In the genomic region with DNA sequence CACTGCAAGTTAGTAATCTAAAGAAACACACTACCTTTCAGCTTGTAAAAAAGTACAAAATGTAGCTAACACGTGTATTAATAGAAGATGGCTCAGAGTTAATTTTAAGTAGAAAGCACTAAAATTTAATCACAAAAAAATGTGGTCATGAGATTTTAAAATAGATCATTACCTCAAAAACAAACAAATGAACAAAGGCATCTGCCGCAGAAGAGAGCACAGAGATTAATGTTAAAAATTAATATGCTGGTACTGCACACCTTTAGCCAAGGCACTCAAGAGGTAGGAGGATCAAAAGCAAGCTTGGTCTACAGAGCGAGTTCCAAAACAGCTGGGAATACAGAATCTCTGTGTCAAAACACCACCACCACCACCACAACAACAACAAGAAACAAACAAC, we compare ENCODE assay signal across 25 mouse cellular contexts.
"Had no signal": no experiment of that assay in that cellular context is flagged by ENCODE, and none has a peak within 500 bp of the region (broad histone marks: within the 10 kb centered on the region; RNA-seq: fewer than 3 reads in every experiment).

No protein-coding gene starts in this region.

- H3K27ac ChIP-seq: heart, adult 2 months; heart, embryonic 13.5 days; heart, embryonic 15.5 days; hindbrain, embryonic 13.5 days; hindbrain, embryonic 15.5 days; hindbrain, postnatal 0 days; intestine, embryonic 15.5 days; kidney, embryonic 15.5 days; kidney, postnatal 0 days; left cerebral cortex, adult 2 months; limb, embryonic 10.5 days; limb, embryonic 12.5 days; liver, embryonic 12.5 days; liver, embryonic 14.5 days had no signal

- H3K9ac ChIP-seq: heart, embryonic 13.5 days; heart, embryonic 15.5 days; hindbrain, embryonic 13.5 days; hindbrain, embryonic 15.5 days; intestine, embryonic 15.5 days; kidney, embryonic 15.5 days; limb, embryonic 12.5 days; liver, embryonic 12.5 days; liver, embryonic 14.5 days had no signal

- H3K4me3 ChIP-seq: heart, adult 2 months; heart, embryonic 13.5 days; heart, embryonic 15.5 days; hindbrain, embryonic 13.5 days; hindbrain, embryonic 15.5 days; intestine, embryonic 15.5 days; kidney, embryonic 15.5 days; left cerebral cortex, adult 2 months; limb, embryonic 10.5 days; limb, embryonic 12.5 days; liver, embryonic 12.5 days had no signal

- H3K27me3 ChIP-seq: heart, embryonic 13.5 days; heart, embryonic 15.5 days; hindbrain, embryonic 13.5 days; hindbrain, embryonic 15.5 days; intestine, embryonic 15.5 days; kidney, embryonic 15.5 days; limb, embryonic 12.5 days; liver, embryonic 12.5 days had no signal

- H3K4me2 ChIP-seq: heart, embryonic 11.5 days; heart, embryonic 13.5 days; heart, embryonic 15.5 days; hindbrain, embryonic 13.5 days; hindbrain, embryonic 15.5 days; intestine, embryonic 15.5 days; kidney, embryonic 15.5 days; limb, embryonic 12.5 days; liver, embryonic 12.5 days had no signal

- ATAC-seq: hindbrain, postnatal 0 days; inflammation-experienced regulatory T-cells, adult 6 months; intestine, embryonic 15.5 days; intestine, postnatal 0 days; liver, embryonic 12.5 days had no signal

- DNase-seq: gastrocnemius, postnatal 14 days; gastrocnemius, postnatal 36 days; heart, adult 2 months; heart, postnatal 14 days; heart, postnatal 36 days; kidney, adult 8-10 months; kidney, postnatal 14 days; layer of hippocampus, adult 9-11 months; liver had no signal

- H3K4me1 ChIP-seq: intestine, embryonic 15.5 days; limb, embryonic 10.5 days; limb, embryonic 12.5 days had no signal

- H3K9me3 ChIP-seq: heart, embryonic 13.5 days; heart, embryonic 15.5 days; hindbrain, embryonic 13.5 days; hindbrain, embryonic 15.5 days; intestine, embryonic 15.5 days; kidney, embryonic 15.5 days; limb, embryonic 10.5 days; limb, embryonic 12.5 days; liver, embryonic 12.5 days had no signal
